Mouse (Mus musculus): ENCODE data around the gene Cnnm4. TPM values are rescaled to one million over a fixed set of nuclear protein-coding genes. Genes with fewer than 3 reads are reported as not detected.

Cnnm4 gene
- polyA plus RNA-seq, 1 experiment from 2014 or later: 10.1 TPM

DNA sequence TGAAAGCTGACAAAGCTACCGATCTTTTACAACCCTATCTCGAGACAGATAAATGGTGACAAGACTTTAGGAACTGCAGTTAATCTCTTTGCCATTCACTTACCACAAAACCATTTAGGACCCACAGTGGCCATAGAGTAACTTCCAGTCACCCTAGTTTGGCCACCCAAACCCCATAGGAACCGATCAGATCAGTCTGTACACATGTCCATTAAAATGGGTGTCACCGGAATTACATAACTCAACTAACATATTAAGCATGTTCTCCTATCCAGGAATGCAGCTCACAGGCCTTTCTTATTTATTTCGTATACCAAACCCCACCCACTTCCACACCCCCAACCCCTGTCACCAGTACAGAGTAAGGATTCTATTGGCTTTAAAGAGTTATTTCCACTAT lies 24.6 kb upstream of the Cnnm4 start:
- Histone ChIP-seq H3K4me1 (0 out of 2 replicates have a peak, but pooled peaks cover 5% of the 10 kb centered on the region), H3K27me3 (replicated peaks) (no peaks in the 10 kb centered on the region), H3K27ac (no peak overlapping the region), H3K9ac (no peak overlapping the region), H3K4me2 (replicated peaks) (no peak overlapping the region), H3K36me3 (peaks cover 9% of the 10 kb centered on the region; the same call in 1 of the 2 replicates), H3K9me3 (no peaks in the 10 kb centered on the region), H3K4me3 (no peak overlapping the region)
- 92% methylated on average over 5 of the region's 5 CpGs for WGBS
- no peak for ATAC-seq (ENCODE audit: low FRiP score, low read depth)

DNA sequence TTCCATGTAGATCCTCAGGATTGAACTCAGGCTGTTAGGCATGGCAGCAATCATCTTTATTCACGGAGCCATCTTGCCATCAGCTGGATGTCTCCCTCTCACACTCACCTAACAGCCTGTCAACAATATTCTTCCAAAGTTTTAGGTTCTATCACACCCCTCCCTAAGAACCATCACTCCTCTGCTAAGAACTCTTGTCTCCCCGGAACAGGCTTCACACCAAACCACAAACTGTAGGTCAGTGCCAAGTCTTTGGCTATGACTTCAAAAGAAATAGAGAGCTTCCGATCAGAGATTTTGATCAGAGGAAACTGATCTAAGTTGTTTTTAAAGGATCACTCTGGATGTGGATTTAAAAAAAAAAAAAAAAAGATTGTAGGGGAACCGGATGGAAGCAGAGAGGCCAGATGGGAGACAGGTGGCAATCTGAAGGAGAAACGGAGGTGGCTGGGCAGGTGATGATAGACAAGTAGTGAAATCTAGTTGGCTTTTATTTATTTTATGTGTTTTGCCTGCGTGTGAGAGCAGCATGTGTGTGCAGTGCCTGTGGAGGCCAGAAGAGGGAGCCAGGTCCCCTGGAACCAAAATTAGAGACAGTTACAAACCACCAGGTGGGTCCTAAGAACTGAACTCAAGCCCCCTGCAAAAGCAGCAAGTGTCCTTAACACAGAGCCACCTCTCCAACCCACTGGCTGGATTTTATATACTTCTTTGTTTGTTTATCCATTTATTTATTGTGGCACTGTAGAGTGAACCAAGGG lies 17.2 kb upstream of the Cnnm4 start:
- Histone ChIP-seq H3K9me3 (no peaks in the 10 kb centered on the region), H3K27ac (no peak overlapping the region), H3K27me3 (replicated peaks) (no peaks in the 10 kb centered on the region), H3K36me3 (no peaks in the 10 kb centered on the region), H3K9ac (no peak overlapping the region), H3K4me3 (no peak overlapping the region), H3K4me2 (replicated peaks) (no peak overlapping the region), H3K4me1 (no peaks in the 10 kb centered on the region)
- ATAC-seq (ENCODE audit: low FRiP score, low read depth): no peak
- 89% methylated on average over 6 of the region's 6 CpGs for WGBS

DNA sequence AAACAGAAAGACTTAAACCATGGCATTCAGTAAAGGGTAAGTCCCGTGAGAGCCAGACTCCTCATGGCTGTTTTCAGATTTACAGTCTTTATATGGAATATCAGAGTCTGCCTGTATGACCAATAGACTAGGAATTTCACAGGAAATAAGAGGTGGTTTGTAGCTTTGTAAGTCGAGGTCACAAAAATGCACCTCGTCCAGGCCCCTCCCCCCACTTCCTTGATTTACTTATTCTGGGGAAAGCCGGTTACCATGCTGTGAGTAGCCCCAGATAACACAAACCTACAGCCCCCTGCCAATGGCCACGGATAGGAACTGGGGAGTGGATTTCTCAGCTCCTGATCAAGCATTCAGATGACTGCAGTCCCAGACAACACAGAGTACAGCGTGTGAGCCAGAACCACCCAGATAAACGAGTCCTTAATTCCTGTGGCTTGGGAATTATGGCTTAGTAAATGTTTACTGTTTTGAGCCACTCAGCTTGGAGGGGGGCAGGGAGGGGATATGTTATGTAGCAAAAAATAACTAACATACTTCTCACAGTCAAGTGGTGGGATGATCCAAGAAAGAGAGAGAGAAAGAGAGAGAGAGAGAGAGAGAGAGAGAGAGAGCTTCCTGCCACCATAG lies 13.9 kb upstream of the Cnnm4 start:
- Histone ChIP-seq H3K4me3 (no peak overlapping the region), H3K9ac (no peak overlapping the region), H3K9me3 (no peaks in the 10 kb centered on the region), H3K4me2 (replicated peaks) (no peak overlapping the region), H3K4me1 (no peaks in the 10 kb centered on the region), H3K36me3 (no peaks in the 10 kb centered on the region), H3K27ac (no peak overlapping the region), H3K27me3 (replicated peaks) (no peaks in the 10 kb centered on the region)
- ATAC-seq (ENCODE audit: low FRiP score, low read depth): no peak
- WGBS: 47% methylated on average over 7 of the region's 7 CpGs

- no peak overlapping the region for H3K4me3 ChIP-seq
- H3K27ac ChIP-seq: no peak overlapping the region
- H3K9ac ChIP-seq: no peak overlapping the region
- H3K9me3 ChIP-seq: no peaks in the 10 kb centered on the region
- H3K4me2 ChIP-seq (replicated peaks): no peak overlapping the region
- WGBS: 87% methylated on average over 5 of the region's 5 CpGs
- no peaks in the 10 kb centered on the region for H3K27me3 ChIP-seq (replicated peaks)
- no peak for ATAC-seq (ENCODE audit: low FRiP score, low read depth)
- no peaks in the 10 kb centered on the region for H3K36me3 ChIP-seq
- no peaks in the 10 kb centered on the region for H3K4me1 ChIP-seq
These were observed 13.3 kb upstream of the Cnnm4 start for GRCm38 (mm10) chr1:36458169-36458568.

- ATAC-seq (ENCODE audit: low FRiP score, low read depth): no peak
- H3K27me3 ChIP-seq (replicated peaks): no peaks in the 10 kb centered on the region
- 48% methylated on average over 2 of the region's 2 CpGs for WGBS
- H3K9me3 ChIP-seq: no peaks in the 10 kb centered on the region
- H3K27ac ChIP-seq: no peak overlapping the region
- no peak overlapping the region for H3K4me2 ChIP-seq (replicated peaks)
- H3K36me3 ChIP-seq: no peaks in the 10 kb centered on the region
- no peak overlapping the region for H3K9ac ChIP-seq
- H3K4me1 ChIP-seq: no peaks in the 10 kb centered on the region
- no peak overlapping the region for H3K4me3 ChIP-seq
These were observed 9.6 kb upstream of the Cnnm4 start for GRCm38 (mm10) chr1:36461829-36462228.

DNA sequence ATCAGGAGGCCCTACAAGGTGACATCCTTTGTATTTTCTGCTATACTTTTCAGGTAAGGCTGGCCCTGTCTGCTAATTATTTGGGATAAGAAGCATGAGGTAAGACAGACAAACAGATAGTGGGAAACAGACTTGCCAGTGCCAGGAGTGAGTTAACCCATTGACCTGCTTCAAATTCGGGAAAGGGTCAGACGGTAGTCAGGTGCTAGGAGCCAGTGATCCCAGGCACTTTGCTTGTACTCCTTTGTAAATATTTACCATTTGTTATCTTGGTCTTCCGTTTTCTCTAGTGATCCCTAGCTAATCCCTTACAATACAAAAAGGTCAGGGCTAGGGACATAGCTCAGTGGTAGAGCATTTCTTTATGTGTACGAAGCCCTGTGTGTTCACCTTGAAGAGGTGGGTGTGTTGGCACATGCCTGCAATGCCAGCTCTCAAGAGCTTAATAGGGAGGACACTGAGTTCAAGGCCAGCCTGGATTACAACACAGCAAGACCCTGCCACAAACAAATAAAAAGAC lies 5.7 kb upstream of the Cnnm4 start:
- Histone ChIP-seq H3K4me2 (replicated peaks) (no peak overlapping the region), H3K4me1 (no peaks in the 10 kb centered on the region), H3K27ac (no peak overlapping the region), H3K4me3 (no peak overlapping the region), H3K27me3 (replicated peaks) (0 out of 2 replicates have a peak, but pooled peaks cover 5% of the 10 kb centered on the region), H3K36me3 (no peaks in the 10 kb centered on the region), H3K9me3 (no peaks in the 10 kb centered on the region), H3K9ac (no peak overlapping the region)
- no peak for ATAC-seq (ENCODE audit: low FRiP score, low read depth)
- WGBS: 78% methylated on average over 4 of the region's 4 CpGs

- H3K4me2 ChIP-seq (replicated peaks): no peak overlapping the region
- H3K9me3 ChIP-seq: no peaks in the 10 kb centered on the region
- no peak for ATAC-seq (ENCODE audit: low FRiP score, low read depth)
- peaks cover 8% of the 10 kb centered on the region for H3K4me1 ChIP-seq
- WGBS: 59% methylated on average over 5 of the region's 5 CpGs
- no peak overlapping the region for H3K4me3 ChIP-seq
- no peak overlapping the region for H3K9ac ChIP-seq
- H3K36me3 ChIP-seq: no peaks in the 10 kb centered on the region
- no peak overlapping the region for H3K27ac ChIP-seq
- H3K27me3 ChIP-seq (replicated peaks): 0 out of 2 replicates have a peak, but pooled peaks cover 5% of the 10 kb centered on the region
These were observed 4.0 kb upstream of the Cnnm4 start for GRCm38 (mm10) chr1:36467446-36467845.

DNA sequence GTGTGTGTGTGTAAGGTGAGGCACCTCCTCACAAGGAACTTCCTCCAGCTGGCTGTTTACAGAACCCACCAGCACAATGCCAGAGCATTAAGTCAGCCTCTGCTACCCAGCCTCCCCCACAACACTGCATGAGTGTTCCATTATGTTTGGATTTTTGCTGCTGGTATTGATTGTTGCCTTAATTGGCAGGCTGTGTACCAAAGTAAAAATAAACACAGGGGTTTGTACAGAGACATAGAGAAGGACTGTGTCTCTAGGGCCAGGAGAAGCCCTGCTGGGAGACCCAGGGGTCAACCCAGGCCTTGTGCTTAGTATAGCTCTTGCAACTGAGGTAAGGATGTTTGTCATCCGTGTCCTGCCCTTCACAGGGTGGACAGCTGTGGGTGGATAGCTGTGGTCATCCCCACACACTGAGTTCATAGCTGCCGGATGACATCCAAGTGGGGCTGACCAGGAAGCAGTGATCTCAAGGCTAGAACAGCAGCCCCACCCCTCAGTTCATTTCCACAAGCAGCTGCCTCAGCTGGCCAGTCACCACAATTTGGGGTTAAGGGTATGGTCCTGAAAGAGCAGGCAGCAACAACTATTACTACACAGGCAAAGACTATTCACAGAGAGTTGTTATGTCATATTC lies 1.5 kb upstream of the Cnnm4 start:
- Histone ChIP-seq H3K27ac (no peak overlapping the region), H3K4me2 (replicated peaks) (no peak overlapping the region), H3K9ac (no peak overlapping the region), H3K9me3 (no peaks in the 10 kb centered on the region), H3K4me1 (peaks cover 33% of the 10 kb centered on the region), H3K36me3 (no peaks in the 10 kb centered on the region), H3K4me3 (no peak overlapping the region), H3K27me3 (replicated peaks) (0 out of 2 replicates have a peak, but pooled peaks cover 5% of the 10 kb centered on the region)
- ATAC-seq (ENCODE audit: low FRiP score, low read depth): no peak
- 44% methylated on average over 2 of the region's 2 CpGs for WGBS

DNA sequence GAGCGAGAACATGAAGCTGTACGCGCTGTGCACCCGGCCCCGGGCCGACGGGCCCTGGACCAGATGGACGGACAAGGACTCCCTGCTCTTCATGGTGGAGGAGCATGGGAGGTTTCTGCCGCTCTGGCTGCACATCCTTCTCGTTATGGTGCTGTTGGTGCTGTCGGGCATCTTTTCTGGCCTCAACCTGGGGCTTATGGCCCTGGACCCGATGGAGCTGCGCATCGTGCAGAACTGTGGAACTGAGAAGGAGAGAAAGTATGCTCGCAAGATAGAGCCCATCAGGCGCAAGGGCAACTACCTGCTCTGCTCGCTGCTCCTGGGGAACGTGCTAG lies 653 bp downstream of the Cnnm4 start:
- ATAC-seq (ENCODE audit: low FRiP score, low read depth): no peak; the same call in 1 of the 2 replicates
- Histone ChIP-seq H3K27me3 (replicated peaks) (0 out of 2 replicates have a peak, but pooled peaks cover 5% of the 10 kb centered on the region), H3K4me1 (peaks cover 47% of the 10 kb centered on the region), H3K9ac (peak overlapping the region; percentile 64), H3K4me3 (peak overlapping the region; percentile 60), H3K4me2 (replicated peaks) (peak overlapping the region; percentile 65), H3K27ac (no peak overlapping the region), H3K36me3 (no peaks in the 10 kb centered on the region), H3K9me3 (no peaks in the 10 kb centered on the region)
- 19% methylated on average over 18 of the region's 18 CpGs for WGBS

DNA sequence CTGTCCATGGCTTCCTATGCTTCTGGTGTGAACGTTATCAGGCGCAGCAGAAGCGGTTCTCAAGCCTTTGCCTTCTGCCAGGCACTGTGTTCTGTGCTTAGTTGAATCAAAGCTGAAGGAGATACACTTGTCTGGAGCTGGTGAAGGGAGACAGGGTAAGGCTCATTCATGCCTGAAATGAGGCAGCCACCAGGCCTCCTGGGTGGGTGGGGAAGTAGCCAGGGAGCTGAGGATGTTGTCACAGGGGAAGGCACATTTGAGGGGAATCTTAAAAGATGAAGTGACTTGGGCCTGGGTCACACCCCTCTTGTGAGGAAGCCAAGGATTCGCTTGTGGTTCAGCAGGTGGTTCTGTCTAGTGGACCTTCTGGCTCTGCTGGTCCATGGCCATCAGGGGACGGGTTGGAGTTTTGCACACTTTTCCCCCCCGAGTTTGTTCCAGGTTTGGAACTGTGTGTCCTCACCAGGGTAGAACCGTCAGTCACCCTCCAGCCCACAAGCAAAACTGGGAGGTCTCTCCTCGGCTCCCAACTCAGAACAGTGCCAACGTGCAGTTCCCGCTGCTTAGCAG lies 1.9 kb downstream of the Cnnm4 start:
- Histone ChIP-seq H3K4me1 (peaks cover 47% of the 10 kb centered on the region), H3K27me3 (replicated peaks) (0 out of 2 replicates have a peak, but pooled peaks cover 5% of the 10 kb centered on the region), H3K4me3 (no peak overlapping the region)

GRCm38 (mm10) chr1:36474646-36475045 lies 3.2 kb downstream of the Cnnm4 start:
- H3K9ac ChIP-seq: no peak overlapping the region
- 0 out of 2 replicates have a peak, but pooled peaks cover 5% of the 10 kb centered on the region for H3K27me3 ChIP-seq (replicated peaks)
- H3K9me3 ChIP-seq: no peaks in the 10 kb centered on the region
- ATAC-seq (ENCODE audit: low FRiP score, low read depth): no peak
- H3K4me2 ChIP-seq (replicated peaks): peak overlapping the region; percentile 65
- no peak overlapping the region for H3K4me3 ChIP-seq
- H3K27ac ChIP-seq: no peak overlapping the region
- H3K36me3 ChIP-seq: no peaks in the 10 kb centered on the region
- H3K4me1 ChIP-seq: peaks cover 47% of the 10 kb centered on the region
- 70% methylated on average over 3 of the region's 3 CpGs for WGBS

More for the DNA sequence above, 1.9 kb downstream of the Cnnm4 start:
- 82% methylated on average over 10 of the region's 10 CpGs for WGBS
- Histone ChIP-seq H3K4me2 (replicated peaks) (peak overlapping the region; percentile 65), H3K9me3 (no peaks in the 10 kb centered on the region), H3K36me3 (no peaks in the 10 kb centered on the region), H3K27ac (no peak overlapping the region), H3K9ac (no peak overlapping the region)
- ATAC-seq (ENCODE audit: low FRiP score, low read depth): no peak

All from neural tube, embryonic 12.5 days (tissue).